Mouse (Mus musculus): ENCODE measurements around the gene Prune2.
"Not testable (repeated sequence)": the region's sequence is repeated elsewhere in the genome, so short reads cannot be mapped to it uniquely, and the experiment has no call there.

Prune2 gene

DNA sequence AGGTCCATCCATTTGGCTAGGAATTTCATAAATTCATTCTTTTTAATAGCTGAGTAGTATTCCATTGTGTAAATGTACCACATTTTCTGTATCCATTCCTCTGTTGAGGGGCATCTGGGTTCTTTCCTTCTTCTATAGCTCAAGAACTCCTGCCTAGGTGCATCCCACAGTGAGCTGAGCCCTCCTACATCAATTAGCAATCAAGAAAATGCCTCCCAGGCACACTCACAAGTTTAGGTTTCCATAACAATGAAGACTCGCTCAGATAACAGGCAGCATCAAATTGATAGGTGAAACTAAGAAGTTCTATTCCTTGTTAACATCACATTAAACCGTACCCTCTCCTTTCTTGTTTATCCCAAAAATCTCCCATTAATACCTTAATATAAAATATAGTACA, 218.6 kb downstream of the Prune2 start:
- not testable (repeated sequence) for DNase-seq (ENCODE audit: extremely low read depth, low read depth, low spot score)

DNA sequence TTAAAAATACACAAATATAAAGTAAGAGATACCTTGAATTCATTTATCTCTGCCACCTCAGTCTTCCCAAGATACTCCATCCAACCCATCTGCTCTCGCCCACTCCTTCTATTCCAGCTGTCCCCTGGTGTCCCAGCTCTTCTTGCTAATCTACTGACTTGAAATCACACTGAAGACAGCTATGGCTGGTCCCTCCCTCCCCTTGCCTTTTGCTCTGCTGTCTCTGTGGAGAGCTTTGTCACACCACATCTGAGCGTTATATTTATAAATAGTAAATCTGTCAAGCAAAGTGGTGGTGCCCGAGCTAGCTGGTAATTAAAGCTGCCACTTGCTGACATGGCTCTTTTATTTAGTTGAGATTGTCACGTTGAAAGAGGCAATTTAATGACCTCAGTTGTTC, 224.6 kb downstream of the Prune2 start:
- DNase-seq (ENCODE audit: extremely low read depth, low read depth, low spot score): no peak

DNA sequence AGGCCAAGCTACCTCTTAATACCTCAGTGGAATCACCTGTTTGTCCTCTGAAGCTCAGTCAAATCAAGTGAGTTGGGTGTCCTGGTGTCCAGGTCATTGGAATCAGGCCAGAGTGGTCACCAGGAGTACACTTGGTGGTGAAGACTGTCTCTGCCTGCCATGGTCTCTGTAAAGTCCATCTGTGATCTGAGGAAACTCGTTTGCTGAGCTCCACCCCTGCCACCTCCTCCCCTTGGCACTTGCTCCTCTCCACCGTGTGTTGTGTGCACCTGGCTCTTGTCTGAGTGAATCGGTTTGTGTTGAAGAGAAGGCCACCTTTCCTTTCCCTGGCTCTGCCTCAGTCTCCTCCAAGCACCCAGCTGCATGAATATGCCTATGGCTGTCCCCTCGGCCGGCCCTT, 238.8 kb downstream of the Prune2 start:
- DNase-seq (ENCODE audit: extremely low read depth, low read depth, low spot score): no peak

DNA sequence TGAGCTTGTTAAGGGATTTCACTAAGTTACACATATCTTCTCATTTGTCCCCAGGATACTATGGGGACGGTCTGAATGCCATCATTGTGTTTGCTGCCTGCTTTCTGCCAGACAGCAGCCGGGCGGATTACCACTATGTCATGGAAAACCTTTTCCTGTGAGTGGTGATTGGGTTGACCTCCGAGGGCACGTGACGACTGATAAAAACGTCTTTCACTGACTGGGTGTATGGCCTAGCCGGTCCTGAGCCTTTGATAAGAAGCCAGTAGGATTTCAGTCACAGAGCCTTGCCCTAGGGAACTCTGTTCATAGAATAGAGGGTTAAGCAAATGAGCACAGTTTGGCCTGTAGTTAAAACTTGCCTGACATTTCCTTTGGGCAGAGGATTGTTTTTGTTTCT, 243.1 kb downstream of the Prune2 start:
- no peak for DNase-seq (ENCODE audit: extremely low read depth, low read depth, low spot score)

DNA sequence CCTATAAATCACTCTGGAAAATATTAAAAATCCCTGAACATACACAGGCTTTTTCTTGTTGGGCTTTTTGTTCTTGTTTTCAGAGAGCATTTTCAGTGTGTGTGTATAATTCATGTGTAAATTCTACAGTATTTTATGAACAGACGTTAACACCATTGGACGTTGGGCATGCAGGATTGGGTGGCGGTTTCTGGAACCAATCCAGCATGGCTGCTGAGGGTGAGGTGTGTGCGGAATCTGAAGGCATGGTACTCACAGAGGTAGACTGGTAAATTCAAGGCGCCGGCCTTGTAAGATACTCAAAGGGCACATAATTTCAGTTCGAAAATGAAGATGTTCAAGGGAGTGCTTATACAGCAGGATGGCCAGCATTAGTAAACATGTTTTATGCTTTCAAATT, 251.2 kb downstream of the Prune2 start:
- DNase-seq (ENCODE audit: extremely low read depth, low read depth, low spot score): no peak

DNA sequence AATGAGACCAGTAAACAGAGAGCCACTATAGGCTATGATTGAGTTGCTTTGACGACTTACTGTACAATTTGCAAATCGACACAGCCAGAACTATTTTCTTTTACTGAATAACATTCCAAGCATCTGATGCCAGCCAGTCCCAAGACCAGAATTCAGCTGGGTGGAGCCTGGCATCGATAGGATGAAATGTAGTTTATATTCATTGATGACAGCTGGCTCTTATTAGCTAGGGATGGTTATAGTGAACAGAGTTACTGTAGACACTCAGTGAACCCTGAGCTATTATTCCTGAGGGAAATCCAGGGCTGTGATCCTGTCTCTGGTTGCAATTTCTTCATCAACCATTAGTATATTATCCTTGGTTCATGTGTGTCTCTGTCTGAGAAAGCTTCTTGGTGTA, 254.6 kb downstream of the Prune2 start:
- no peak for DNase-seq (ENCODE audit: extremely low read depth, low read depth, low spot score)

DNA sequence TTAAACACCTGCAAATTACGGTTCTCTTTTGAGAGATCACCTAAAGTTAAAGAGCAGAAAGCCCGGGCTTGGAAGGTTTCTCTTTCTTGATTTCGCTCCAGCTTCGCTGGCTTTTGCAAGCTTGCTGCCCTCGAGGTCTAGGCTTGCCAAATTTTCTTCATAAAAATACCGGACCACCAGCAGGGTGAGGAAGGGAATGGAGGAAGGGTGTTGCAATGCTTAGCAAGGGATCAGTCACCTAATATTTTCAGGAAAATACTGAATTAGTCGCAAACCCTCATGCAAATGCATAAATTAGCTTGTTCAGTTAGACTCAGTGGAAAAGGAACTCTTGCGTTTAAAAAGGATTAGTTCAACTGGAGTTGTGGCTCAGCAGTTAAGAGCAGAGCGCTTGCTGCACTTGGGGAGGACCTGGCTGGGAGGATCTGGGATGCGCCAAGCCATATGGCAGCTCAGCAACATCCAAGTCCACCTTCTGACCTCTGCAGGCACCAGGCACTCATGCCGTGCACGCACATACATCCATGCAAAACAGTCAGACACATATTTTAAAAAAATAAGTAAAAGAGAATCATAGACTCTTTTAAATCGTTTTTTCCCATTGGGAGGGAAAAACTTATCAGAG, 259.1 kb downstream of the Prune2 start:
- no peak for DNase-seq (ENCODE audit: extremely low read depth, low read depth, low spot score)

DNA sequence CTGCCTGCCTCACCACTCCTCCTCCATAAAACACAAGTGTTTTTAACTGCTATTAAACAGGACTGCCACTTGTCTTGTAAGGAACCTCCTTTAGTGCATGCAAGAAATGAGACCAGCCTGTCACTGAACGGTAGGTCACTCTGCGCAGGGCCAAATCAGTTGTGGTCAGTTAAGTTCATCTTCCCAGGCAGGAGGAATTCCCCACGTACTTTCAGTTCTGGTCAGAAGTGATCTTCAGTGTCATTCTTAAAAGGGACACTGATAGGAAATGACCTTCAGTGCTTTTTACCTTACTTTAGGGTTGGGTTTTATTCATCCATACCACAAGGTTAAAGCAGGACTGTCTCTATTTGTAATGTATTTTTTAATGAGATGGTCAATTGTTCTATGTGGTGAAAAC, 262.3 kb downstream of the Prune2 start:
- no peak for DNase-seq (ENCODE audit: extremely low read depth, low read depth, low spot score)

DNA sequence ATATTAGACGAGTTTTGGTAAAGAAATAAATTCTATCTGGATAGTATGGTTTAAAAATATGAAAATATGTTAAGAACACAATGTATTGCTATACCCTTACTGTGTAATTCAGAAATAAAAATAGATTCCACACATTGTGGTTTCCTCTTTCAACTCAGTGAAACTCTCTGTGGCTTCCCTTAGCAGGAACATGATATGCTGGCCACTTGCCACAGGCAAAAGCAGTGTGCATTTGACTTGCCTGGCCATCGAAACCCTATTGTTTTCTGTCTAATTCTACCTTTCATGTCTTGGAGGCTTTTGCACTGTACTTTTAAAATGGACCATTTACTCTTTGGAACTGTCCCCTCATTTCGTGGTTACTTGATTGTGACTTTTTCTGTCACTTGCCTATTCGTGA, 267.9 kb downstream of the Prune2 start:
- no peak for DNase-seq (ENCODE audit: extremely low read depth, low read depth, low spot score)

DNA sequence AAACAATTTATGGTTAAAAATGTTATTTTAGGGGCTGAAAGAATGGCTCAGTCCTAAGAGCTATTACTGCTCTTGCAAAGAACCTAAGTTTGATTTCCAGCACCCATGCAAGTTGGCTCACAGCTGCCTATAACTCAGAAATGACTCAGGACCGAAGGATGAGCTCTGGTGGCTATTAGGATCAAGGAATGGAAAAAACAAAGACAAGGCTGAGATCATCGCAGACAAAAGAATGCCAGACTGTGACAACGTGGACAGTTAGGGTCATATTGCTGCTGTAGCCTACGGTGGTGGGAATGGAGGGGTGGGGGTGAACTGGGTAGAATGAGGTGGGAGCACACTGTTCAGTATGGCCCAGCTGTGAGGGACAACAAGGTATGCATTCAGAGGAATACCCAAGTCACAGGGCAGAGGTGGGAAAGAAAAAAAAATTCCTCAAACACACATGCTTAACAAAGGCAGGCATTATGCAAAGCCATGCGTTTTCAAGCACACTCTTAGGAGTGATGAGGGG, 269.7 kb downstream of the Prune2 start:
- DNase-seq (ENCODE audit: extremely low read depth, low read depth, low spot score): no peak

DNA sequence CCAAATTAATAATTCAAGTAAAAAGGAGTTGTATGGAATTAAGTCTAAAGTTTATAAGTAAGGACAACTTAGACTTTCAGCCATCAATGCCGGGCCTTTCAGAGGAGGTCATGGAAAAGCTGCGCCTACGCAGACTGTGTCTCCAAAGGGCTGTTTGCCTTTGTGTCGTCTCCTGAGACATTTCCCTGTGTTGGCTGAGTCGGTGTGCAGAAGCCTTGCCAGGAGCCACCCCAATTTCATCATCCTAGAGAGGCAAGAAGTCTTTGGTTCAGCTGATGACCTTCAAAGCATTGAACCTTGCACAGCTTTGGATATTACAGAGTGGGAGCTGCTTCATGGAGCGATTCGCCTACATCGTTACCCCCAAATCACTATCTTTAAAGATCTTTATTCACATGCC, 270.2 kb downstream of the Prune2 start:
- DNase-seq (ENCODE audit: extremely low read depth, low read depth, low spot score): no peak

DNA sequence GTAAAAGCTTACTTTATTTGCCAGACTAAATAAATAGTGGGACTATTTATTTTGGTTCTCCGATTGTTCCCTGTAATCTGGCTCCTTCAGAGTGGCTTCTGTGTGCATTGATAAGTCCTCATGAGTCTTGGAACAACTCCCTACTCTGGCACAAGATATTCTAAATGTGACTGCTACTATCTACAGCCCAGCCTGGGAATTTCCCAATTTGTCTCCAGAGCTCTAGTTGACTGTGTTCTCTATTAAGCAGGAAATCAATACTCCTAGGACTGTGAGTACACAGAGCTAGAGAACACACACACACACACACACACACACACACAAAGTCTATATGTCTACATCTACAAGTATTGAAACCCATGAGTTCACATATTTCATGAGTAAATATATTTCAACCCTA, 274.1 kb downstream of the Prune2 start:
- no peak for DNase-seq (ENCODE audit: extremely low read depth, low read depth, low spot score)

DNA sequence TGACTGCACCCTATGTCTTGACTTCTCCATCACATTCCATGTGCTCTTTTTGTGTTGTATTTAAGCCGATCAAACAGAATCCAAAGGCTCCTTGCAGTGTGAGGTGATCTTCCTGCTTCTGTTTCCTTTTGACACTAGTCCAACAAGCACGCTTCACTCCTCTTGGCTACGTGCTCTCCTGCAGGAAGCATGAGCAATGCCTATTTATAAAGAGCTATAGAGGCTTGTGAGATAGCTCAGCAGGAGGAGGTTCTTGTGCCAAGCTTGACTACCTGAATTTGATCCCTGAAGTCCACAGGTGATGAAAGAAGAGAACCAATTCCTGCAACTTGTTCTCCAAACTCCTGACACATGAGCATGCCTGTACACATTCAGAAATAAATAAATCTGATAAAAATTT, 282.6 kb downstream of the Prune2 start:
- no peak for DNase-seq (ENCODE audit: extremely low read depth, low read depth, low spot score)

DNA sequence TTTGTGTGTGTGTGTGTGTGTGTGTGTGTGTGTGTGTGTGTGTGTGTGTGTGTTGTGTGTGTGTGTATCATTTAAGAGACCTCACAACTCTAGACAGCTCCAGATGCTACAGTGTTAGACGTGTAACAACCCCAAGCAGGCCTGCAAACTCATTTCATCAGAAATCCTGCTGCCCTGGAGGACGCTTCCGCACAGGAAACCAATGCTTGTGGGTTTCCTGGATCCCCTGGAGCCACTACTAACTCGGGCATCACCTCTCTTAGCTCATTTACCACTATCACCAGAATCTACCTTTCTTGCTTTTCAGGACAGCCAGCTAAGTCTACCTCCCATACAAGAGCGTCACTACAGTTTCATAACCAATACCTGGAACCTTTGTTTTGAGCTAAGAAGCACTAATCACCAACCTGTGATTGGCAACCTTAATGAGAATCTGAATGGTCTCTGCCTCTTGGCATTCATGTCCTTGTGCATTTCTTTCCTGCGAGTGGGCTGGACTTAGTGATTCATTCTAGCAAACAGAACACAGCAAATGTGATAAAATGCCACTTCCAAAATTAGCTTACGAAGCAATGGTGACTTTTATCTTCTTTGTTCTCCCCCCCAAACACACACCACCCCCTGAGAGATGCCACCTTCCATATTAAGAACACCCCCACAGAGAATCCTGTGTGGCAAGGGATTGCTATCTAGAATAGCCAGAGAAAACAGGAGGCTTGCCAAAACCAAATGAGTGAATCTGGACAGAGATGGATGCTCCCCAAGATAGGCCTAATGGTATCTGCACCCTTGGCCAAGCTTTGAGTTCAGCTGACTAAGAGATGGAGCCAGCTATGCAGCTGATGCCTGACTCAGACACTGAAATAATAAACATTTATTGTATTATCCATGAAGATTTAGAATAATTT, 284.5 kb downstream of the Prune2 start:
- DNase-seq (ENCODE audit: extremely low read depth, low read depth, low spot score): no peak

DNA sequence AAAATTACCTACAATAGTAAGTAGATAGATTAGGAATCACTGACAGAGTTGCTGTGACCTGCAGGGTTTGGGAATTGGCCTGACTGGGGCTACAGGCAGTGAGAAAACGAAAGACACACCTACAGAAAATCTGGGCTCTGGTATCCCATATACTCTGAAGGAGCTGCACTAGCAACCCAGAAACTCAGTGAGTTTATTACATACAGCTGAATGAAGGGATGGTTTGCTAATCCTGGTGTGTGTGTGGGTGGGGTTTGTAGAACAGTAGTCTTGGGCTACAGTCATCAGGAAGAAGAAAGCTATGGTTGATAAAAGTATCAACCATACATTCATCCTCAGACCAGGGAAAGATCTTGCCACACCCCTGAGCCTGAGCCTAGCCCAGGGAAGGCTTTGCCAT, 285.3 kb downstream of the Prune2 start:
- DNase-seq (ENCODE audit: extremely low read depth, low read depth, low spot score): no peak

DNA sequence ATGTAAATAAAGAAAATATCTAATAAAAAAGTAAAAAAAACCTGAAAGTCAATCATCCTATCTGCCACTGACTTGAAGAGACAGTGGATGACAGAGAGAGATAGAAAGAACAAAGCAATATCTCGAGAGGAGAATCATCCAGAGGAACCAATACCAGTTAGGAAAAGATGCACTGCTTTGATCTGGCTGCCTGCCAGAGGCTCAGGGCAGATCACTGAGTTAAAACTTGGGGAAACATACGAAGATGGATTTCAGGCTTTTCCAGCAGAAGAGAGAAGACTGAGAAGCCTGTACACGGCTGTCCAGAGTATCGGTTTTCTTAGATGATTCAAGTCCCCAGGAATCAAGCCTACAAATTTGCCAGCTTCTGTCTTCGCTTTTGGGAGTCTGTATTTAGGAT, 287.0 kb downstream of the Prune2 start:
- no peak for DNase-seq (ENCODE audit: extremely low read depth, low read depth, low spot score)

DNA sequence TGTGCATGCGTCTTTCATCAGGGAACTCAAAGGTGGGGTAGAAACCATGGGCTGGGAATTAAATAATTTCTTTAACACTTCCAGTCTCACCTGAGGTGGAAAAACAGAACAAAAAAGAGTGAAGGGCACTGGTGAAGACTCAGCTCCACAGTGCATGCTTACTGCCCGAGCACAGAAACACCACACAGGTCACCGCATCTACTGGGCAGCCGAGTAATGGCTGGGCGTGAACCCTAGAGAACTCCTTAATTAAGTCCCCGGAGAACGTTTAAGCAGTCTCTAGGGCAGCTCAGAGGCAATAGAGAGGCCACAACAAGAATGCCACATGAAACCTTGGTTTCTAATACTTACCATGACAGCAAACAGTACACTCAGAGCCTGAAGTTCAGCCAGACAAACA, 288.6 kb downstream of the Prune2 start:
- DNase-seq (ENCODE audit: extremely low read depth, low read depth, low spot score): no peak

DNA sequence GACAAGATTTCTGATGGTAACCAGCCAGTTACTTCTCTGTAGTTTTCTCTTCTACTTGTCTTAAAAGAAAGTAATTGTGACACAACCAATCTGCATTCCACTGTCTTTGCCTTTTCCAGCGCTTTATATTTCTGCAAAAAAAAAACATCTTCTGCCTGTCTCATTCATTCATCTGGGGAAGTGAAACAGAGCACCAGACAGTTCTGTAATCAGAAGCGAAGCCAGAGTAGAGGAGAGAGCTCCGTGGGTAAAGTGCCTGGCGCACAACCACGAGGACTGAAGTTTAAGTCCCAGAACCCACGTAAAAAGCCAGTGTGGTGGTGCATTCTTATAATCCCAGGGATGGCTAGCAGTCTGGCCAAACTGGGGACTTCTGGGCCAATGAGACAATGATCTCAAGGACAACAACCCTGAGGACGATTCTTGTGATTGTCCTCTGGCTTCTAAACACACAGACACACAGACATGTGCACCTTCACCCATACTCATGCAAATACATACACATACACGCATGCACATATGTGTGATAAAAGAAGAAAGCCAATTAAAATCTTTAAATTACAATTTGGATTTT, 291.5 kb downstream of the Prune2 start:
- DNase-seq (ENCODE audit: extremely low read depth, low read depth, low spot score): no peak

DNA sequence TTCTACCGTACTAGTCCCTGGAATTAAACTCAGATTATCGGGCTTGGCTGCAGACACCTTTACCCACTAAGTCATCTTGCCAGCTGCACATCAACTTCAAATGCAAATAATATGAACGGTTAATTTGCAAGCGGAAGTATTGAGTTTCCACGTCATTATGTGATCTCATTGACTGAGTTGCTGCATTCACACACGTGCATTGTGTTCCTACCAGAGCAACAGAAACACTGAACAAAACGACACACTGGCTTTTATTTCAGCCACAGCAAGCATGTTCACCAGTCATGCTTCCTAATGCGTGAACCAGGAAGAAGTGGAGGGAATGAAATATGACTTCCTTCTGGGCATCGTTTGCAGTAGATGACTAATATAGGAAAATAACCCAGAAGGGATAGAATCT, 293.8 kb downstream of the Prune2 start:
- DNase-seq (ENCODE audit: extremely low read depth, low read depth, low spot score): no peak

DNA sequence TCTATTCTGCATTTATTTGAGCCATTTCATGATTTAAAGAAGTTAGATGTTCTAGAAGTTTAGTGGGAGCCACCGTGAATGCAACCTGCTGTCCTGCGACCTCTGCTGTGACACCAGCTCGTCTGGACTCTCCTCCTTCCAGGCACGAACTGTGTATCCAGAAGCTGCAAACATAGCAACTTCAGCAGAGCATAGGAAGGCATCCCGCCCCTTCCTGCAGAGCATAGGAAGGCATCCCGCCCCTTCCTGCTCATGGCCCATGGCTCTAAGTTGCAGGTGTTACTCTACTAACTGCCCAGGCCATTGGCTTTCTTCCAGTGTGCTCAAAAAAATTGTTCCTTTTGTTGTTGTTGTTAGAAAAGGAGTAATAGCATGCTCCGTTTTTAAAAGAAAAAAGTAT, 294.9 kb downstream of the Prune2 start:
- DNase-seq (ENCODE audit: extremely low read depth, low read depth, low spot score): no peak

DNA sequence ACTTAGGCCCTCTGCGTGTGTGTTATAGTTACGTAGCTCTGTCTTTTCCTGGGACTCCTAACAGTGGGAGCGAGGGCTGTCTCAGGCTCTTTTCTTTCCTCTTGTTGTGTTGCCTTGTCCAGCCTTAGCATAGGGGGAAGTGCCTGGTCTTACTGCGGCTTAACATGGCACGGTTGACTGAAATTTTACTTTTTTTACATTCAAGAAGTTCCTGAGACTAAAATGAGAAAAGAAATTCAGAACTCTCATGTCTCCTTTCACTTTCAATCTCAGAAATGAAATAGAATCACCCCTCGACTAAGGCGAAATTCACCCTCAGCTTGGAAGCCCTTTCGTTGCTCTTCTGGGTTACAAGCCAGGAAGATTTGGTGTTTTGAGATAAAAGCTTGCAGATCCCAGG, 295.5 kb downstream of the Prune2 start:
- no peak for DNase-seq (ENCODE audit: extremely low read depth, low read depth, low spot score)

DNA sequence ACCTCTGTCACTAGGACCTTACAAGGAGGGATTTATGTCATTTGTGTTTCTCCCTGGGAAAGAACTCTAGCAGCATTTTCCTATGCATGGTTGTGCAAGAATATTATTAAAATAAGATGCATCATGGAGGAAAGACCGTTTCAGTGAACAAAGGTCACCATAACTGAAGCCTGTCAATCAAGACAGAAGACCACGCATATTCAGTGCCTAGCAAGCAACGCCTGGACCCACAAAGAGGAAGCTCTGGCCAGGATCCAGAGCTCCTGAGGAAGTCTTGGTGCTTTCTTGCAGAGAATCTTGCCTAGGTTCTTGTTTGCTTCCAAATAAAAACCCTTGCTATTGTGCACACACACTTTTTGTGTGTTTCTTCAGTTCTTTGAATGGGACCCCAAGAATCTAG, 296.9 kb downstream of the Prune2 start:
- no peak for DNase-seq (ENCODE audit: extremely low read depth, low read depth, low spot score)
